Mouse (Mus musculus) spleen, adult 2 months (tissue): ENCODE measurements around the gene Rraga.

Experiments
- CTCF ChIP-seq: fragments of 200-500 bp; IDR thresholded peaks from 2 replicates; pipeline ENCODE4 v1.5.1; 2011; ENCODE audit warnings: mild to moderate bottlenecking, inconsistent platforms; ENCODE audit not compliant: insufficient read depth, insufficient read length, insufficient replicate concordance; ENCODE audit errors: extremely low read depth
- POLR2A ChIP-seq: fragments of 200-500 bp; IDR thresholded peaks from 2 replicates; pipeline ENCODE4 v1.6.1; 2011; ENCODE audit warnings: low read depth, low read length, inconsistent platforms

GRCm38 (mm10) chr4:86548332-86548731, 27.1 kb upstream of the Rraga start:
- TF ChIP-seq CTCF = no peak
- no peak for TF ChIP-seq POLR2A
